Mouse (Mus musculus): ENCODE data around the gene Gmppa.

The Gmppa gene

GRCm38 (mm10) chr1:75435475-75436328 lies at the start of gene Gmppa:
Gene Gmppa (plus strand): TSS chr1:75435930.
- DNase-seq = peak; percentile 75

- peak; percentile 33 for DNase-seq
Observed at GRCm38 (mm10) chr1:75386149-75386548, 49.6 kb upstream of the Gmppa start.

- DNase-seq = peak; percentile 51
Observed at GRCm38 (mm10) chr1:75387469-75387928, 48.2 kb upstream of the Gmppa start.

GRCm38 (mm10) chr1:75387929-75388897 lies 47.5 kb upstream of the Gmppa start:
- peak; percentile 48 for DNase-seq

- peak; percentile 38 for DNase-seq
Observed at GRCm38 (mm10) chr1:75388898-75389515, 46.7 kb upstream of the Gmppa start.

GRCm38 (mm10) chr1:75393139-75393538 lies 42.6 kb upstream of the Gmppa start:
- peak; percentile 92 for DNase-seq

- DNase-seq = peak; percentile 42
Observed at GRCm38 (mm10) chr1:75393846-75394245, 41.9 kb upstream of the Gmppa start.

- peak; percentile 66 for DNase-seq
Observed at GRCm38 (mm10) chr1:75398761-75399402, 36.8 kb upstream of the Gmppa start.

- no peak for DNase-seq
Observed at GRCm38 (mm10) chr1:75399755-75400492, 35.8 kb upstream of the Gmppa start.

- DNase-seq = no peak
Observed at GRCm38 (mm10) chr1:75400493-75401115, 35.1 kb upstream of the Gmppa start.

GRCm38 (mm10) chr1:75405547-75405946 lies 30.2 kb upstream of the Gmppa start:
- DNase-seq = no peak

- no peak for DNase-seq
Observed at GRCm38 (mm10) chr1:75406173-75406572, 29.6 kb upstream of the Gmppa start.

- DNase-seq = no peak
Observed at GRCm38 (mm10) chr1:75407056-75407455, 28.7 kb upstream of the Gmppa start.

GRCm38 (mm10) chr1:75408210-75408609 lies 27.5 kb upstream of the Gmppa start:
- no peak for DNase-seq

GRCm38 (mm10) chr1:75409950-75410349 lies 25.8 kb upstream of the Gmppa start:
- DNase-seq = no peak

- DNase-seq = no peak
Observed at GRCm38 (mm10) chr1:75412196-75412595, 23.5 kb upstream of the Gmppa start.

- peak; percentile 86 for DNase-seq
Observed at GRCm38 (mm10) chr1:75413749-75414148, 22.0 kb upstream of the Gmppa start.

- no peak for DNase-seq
Observed at GRCm38 (mm10) chr1:75421794-75422193, 13.9 kb upstream of the Gmppa start.

GRCm38 (mm10) chr1:75422216-75422822 lies 13.4 kb upstream of the Gmppa start:
- no peak for DNase-seq

- no peak for DNase-seq
Observed at GRCm38 (mm10) chr1:75422823-75423471, 12.8 kb upstream of the Gmppa start.
